Mouse (Mus musculus) lung, postnatal 0 days (tissue): ENCODE measurements around the gene Hdac9.

Source experiments
- CTCF ChIP-seq: IDR thresholded peaks from 2 replicates; pipeline ENCODE4 v1.5.1; 2016; ENCODE audit warnings: antibody characterized with exemption, mild to moderate bottlenecking
- EP300 ChIP-seq: IDR thresholded peaks from 2 replicates; pipeline ENCODE4 v1.6.1; 2016; ENCODE audit warnings: antibody characterized with exemption, mild to moderate bottlenecking, control low read depth

DNA sequence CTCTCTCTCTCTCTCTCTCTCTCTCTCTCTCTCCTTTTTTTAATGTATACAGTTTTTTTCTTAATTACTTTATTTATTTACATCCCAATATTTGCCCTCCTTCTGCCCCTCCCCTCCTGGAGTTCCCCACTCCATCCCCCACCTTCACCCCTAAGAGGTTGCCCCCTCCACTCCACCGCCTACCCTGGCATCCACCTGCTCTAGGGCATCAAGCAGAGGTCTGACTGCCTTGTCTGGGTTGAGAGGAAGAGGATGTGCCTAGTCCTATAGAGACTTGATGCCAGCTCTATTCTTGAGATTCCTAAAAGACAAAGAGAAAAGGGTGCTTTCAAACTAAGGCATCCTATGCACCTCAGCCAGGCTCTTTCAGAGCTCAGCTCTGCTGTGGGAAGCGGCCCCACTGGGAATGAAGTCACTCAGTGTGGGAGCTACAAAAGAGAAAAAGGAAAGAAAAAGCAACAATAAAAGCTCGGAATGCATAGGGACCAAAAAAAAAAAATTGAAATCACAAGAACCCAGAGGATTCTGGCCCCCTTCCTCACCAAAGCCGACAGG, 275.1 kb downstream of the Hdac9 start:
- no peak for TF ChIP-seq CTCF
- TF ChIP-seq EP300 = no peak
